Mouse (Mus musculus): Measurements from ENCODE around the gene Pmvk. TPM values are rescaled to one million over a fixed set of nuclear protein-coding genes. Genes with fewer than 3 reads are reported as not detected.

Pmvk gene
- polyA plus RNA-seq, 1 experiment: 31.6 TPM

- no peak for DNase-seq (ENCODE audit: low read depth, low spot score)
- 32% methylated on average over 15 of the region's 15 CpGs for WGBS
Measured at GRCm38 (mm10) chr3:89511400-89511799, 57.1 kb downstream of the Pmvk start.

- 98% methylated on average over 2 of the region's 2 CpGs for WGBS
- DNase-seq (ENCODE audit: low read depth, low spot score): no peak
Measured at GRCm38 (mm10) chr3:89512225-89512624, 57.9 kb downstream of the Pmvk start.

DNA sequence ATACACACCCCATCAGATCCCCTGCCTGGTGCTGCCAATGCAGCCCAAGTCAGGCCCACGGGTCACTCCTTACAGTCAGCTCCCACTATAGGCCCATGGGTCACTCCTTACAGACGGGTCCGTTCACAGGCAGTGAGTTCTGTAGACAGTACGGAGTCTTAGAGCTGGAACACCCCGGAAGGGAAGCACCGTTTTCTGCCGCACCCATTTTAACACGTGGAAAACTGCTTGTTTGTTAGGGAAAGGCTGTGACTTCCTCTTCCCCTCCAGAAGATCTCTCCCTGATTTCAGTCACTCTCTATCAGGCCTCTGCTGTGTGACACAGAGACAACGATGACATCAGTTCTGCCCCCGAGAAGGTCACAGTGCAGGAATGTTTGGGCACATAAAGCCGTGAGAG lies 61.1 kb downstream of the Pmvk start:
- 33% methylated on average over 11 of the region's 11 CpGs for WGBS
- DNase-seq (ENCODE audit: low read depth, low spot score): peak; percentile 28

DNA sequence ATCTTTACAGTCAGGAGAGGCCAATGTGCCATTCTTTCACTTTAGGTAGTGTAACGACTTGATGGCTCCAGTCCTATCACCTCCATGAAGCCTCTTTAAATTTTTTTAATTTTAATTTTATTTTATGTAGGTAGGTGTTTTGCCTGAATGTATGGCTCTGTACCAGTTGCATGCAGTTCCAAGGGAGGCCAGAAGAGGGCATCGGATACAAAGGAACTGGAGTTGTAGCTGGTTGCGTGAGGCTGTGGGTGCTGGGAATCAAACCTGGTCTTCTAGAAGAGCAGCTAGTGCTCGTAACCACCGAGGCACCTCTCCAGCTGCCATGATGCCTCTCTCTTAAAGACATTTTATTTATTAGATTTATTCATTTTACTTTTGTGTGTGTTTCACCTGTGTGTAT lies 62.0 kb downstream of the Pmvk start:
- no peak for DNase-seq (ENCODE audit: low read depth, low spot score)
- 92% methylated on average over 5 of the region's 5 CpGs for WGBS

Other genes with a start within 250 kb of the Pmvk start
- 20.8 and 22.8 TPM in 2 replicates for gene Thbs3, start 239.4 kb upstream of the Pmvk start, polyA plus RNA-seq (2012; rRNA removed)
- 171 and 186 TPM in 2 replicates for gene Mtx1, start 227.5 kb upstream of the Pmvk start, polyA plus RNA-seq (2012; rRNA removed)
- 0.99 and 1.6 TPM in 2 replicates for gene Muc1, start 225.5 kb upstream of the Pmvk start, polyA plus RNA-seq (2012; rRNA removed)
- gene Krtcap2, start 208.6 kb upstream of the Pmvk start, polyA plus RNA-seq (2012; rRNA removed): 170 and 221 TPM in 2 replicates
- gene Trim46, start 208.2 kb upstream of the Pmvk start, polyA plus RNA-seq (2012; rRNA removed): 2.1 TPM in 2 replicates
- 355 and 356 TPM in 2 replicates for gene Dpm3, start 195.2 kb upstream of the Pmvk start, polyA plus RNA-seq (2012; rRNA removed)
- 108 and 123 TPM in 2 replicates for gene Slc50a1, start 184.0 kb upstream of the Pmvk start, polyA plus RNA-seq (2012; rRNA removed)
- gene Efna1, start 173.4 kb upstream of the Pmvk start, polyA plus RNA-seq (2012; rRNA removed): 78.0 and 93.8 TPM in 2 replicates
- 6.0 and 7.4 TPM in 2 replicates for gene Efna3, start 131.6 kb upstream of the Pmvk start, polyA plus RNA-seq (2012; rRNA removed)
- 14.5 and 14.6 TPM in 2 replicates for gene Efna4, start 116.5 kb upstream of the Pmvk start, polyA plus RNA-seq (2012; rRNA removed)
- 59.4 and 68.5 TPM in 2 replicates for gene Adam15, start 104.5 kb upstream of the Pmvk start, polyA plus RNA-seq (2012; rRNA removed)
- 0.15 and 0.60 TPM in 2 replicates for gene Dcst2, start 92.6 kb upstream of the Pmvk start, polyA plus RNA-seq (2012; rRNA removed)
- 3.1 and 6.7 TPM in 2 replicates for gene Dcst1, start 89.3 kb upstream of the Pmvk start, polyA plus RNA-seq (2012; rRNA removed)
- 92.6 and 151 TPM in 2 replicates for gene Zbtb7b, start 59.8 kb upstream of the Pmvk start, polyA plus RNA-seq (2012; rRNA removed)
- not detected in 2 replicates for gene Lenep, start 51.7 kb upstream of the Pmvk start, polyA plus RNA-seq (2012; rRNA removed)
- gene Flad1, start 42.7 kb upstream of the Pmvk start, polyA plus RNA-seq (2012; rRNA removed): 40.7 and 48.2 TPM in 2 replicates
- gene Cks1b, start 36.2 kb upstream of the Pmvk start, polyA plus RNA-seq (2012; rRNA removed): 37.2 and 50.9 TPM in 2 replicates
- gene Shc1, start 36.1 kb upstream of the Pmvk start, polyA plus RNA-seq (2012; rRNA removed): 60.3 and 84.0 TPM in 2 replicates
- 30.8 and 39.3 TPM in 2 replicates for gene Pygo2, start 24.3 kb upstream of the Pmvk start, polyA plus RNA-seq (2012; rRNA removed)
- gene Pbxip1, start 17.8 kb upstream of the Pmvk start, polyA plus RNA-seq (2012; rRNA removed): 44.6 and 52.7 TPM in 2 replicates
- gene Kcnn3, start 65.6 kb downstream of the Pmvk start, polyA plus RNA-seq (2012; rRNA removed): 2.4 and 5.3 TPM in 2 replicates

All from large intestine, adult 2 months (tissue).